Mouse (Mus musculus) neutrophil, adult 59 days (primary cell): ENCODE measurements around the gene Gm14085. TPM values are rescaled to one million over a fixed set of nuclear protein-coding genes. Genes with fewer than 3 reads are reported as not detected.

ENCODE experiments used
- total RNA-seq, 2 experiments: library from RNA; stranded (reverse); gene quantifications; 1 replicate in 1 of 2; 2 replicates in 1 of 2; pipeline ENCODE4 v1.2.4; 2023

Gm14085 gene
- 1 to 10 TPM; 4.4 to 5.8 TPM for total RNA-seq

DNA sequence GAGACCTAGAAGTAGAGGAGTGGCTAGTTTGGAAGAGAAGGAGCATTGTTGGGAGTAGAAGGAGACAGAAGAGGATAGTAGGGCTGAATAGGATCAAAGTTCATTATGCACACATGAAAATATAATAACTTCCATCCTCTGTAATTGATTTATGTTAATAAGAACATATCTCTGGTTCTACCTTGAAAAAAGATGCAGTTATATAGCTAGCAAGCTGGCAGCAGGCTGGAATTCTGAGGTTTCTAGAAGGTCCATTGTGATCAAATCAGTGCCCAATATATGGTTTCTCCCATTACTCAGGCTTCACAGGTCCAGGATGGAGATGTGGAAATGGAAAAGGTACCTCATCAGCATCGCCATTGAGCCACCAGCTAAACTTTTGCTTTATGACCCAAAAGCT is at the start of gene Gm14085:
Gene Gm14085 (plus strand): TSS at position 301 of the 400 bp plus-strand sequence.

Other genes with a start within 250 kb of the Gm14085 start
- gene Duox2, start 186.5 kb upstream of the Gm14085 start, total RNA-seq: not detected
- gene Duoxa2, start 186.0 kb upstream of the Gm14085 start, total RNA-seq: not detected
- gene Duoxa1, start 171.2 kb upstream of the Gm14085 start, total RNA-seq: not detected
- gene Duox1, start 169.3 kb upstream of the Gm14085 start, total RNA-seq: not detected
- 1 to 10 TPM; 1.3 to 3.0 TPM for gene Shf, start 115.8 kb upstream of the Gm14085 start, total RNA-seq
- gene Slc28a2, start 58.5 kb upstream of the Gm14085 start, total RNA-seq: 10 to 100 TPM; 38.5 to 43.5 TPM
- gene Gatm, start 126.4 kb downstream of the Gm14085 start, total RNA-seq: 10 to 100 TPM; 35.0 to 36.1 TPM
- gene AA467197, start 152.0 kb downstream of the Gm14085 start, total RNA-seq: 100 to 1,000 TPM; 179 to 204 TPM
- gene Slc30a4, start 217.7 kb downstream of the Gm14085 start, total RNA-seq: under 1 TPM; 0.33 to 0.53 TPM